Mouse (Mus musculus) inflammation-experienced regulatory T-cells, adult 6 months (primary cell): ENCODE results near the gene Pnrc2. TPM values are rescaled to one million over a fixed set of nuclear protein-coding genes. Genes with fewer than 3 reads are reported as not detected.
A peak's percentile ranks its signal among the peaks of the same experiment; 100 is the strongest.

Source experiments
- ATAC-seq: one replicate; pipeline ENCODE4 v1.8.0; 2017
- polyA plus RNA-seq, 3 experiments: library from polyadenylated mRNA; unstranded; fragments of 100-300 nt; shearing (Covaris generic); gene quantifications; one replicate each; pipeline ENCODE4 v1.2.1; 2017

The Pnrc2 gene
- polyA plus RNA-seq: 100 to 1,000 TPM; 177 to 235 (median 211) TPM

DNA sequence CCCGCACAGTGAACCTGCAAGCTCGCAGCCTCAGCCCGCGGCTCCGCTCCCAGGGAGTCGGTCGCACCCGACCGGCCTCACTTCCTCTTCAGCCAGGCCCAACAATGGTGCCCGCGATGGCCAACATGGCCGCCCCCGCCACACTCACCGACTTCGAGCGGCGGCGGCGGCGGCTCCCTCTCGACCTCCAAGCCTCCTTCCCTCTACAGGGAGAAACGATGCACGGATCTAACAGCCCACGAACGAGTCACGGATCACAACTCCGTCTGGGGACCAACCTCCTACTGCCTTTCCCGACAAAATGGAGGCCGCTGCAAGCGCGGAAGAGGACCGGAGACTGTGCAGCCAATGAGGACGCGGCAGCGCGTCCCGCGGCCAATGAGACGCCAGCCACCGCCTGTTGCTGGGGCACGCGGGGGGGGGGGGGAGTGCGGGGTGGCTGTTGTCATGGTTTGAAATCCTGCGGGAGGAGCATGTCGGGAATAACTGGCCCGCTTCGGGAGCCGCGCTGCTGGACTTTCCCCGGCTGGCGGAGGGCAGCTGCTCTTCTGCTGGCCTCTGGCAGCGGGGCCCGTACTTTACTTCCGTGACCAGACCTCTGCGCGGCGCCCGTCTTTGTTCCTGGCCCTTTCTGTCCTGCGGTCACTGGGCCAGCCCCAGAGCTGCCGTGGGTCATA lies at the start of gene Pnrc2:
TSS of gene Pnrc2 (minus strand) at position 325 of the 677 bp plus-strand sequence.
- ATAC-seq: peak; percentile 63

DNA sequence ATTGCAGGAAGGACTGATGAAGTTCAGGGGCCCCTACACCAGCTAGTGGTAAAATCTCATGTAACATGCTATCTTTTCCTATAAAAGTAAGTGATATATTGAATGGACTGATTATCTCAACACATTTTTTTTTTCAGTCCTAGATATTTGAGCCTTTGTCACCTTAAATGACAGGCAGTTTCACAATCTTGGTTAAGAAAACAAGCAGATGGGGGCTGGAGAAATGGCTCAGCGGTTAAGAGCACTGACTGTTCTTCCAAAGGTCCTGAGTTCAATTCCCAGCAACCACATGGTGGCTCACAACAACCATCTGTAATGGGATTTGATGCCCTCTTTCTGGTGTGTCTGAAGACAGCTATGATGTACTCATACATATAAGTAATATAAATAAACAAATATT lies 48.5 kb upstream of the Pnrc2 start:
- no peak for ATAC-seq

DNA sequence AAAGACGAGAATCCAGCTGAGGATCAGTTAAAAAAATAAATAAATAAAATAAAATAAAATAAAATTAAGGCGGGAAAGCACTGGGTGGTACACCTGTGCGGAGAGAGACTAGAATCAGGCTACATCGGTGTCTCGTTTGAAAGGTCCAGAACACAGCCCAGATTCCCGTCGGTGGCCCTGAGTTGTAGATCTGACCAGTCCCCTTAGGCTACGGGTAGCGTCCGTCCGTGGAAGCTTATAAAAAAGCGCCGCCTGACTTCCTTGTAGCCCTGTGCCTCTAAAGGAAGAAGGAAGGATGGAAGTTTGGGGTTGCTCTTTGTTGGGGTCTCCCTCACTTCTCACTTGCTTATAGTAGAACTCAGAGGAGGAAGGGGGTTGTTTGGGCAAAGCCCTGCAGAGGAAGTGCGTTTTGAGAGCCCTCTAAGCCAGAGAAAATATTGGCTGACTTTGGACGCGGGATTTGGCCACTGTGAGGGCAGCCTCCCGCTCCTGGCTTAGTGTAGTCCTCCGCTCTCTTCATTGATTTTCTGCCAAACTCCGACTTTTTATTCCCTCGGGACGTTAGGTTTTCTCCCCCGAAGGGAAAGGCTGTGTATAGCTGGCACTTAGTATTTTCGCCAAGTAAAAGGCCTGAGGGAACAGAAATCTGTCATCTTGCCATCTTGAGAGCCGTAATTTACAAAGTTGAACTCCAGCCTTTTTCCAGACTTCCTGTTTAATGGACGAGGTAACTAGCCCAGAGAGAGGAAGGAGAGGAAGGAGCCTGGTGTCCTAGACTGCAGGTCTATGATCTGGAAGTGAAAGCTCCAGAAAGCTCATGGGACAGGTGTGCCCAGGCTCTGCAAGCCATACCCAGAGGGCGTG lies 47.8 kb upstream of the Pnrc2 start:
- no peak for ATAC-seq

DNA sequence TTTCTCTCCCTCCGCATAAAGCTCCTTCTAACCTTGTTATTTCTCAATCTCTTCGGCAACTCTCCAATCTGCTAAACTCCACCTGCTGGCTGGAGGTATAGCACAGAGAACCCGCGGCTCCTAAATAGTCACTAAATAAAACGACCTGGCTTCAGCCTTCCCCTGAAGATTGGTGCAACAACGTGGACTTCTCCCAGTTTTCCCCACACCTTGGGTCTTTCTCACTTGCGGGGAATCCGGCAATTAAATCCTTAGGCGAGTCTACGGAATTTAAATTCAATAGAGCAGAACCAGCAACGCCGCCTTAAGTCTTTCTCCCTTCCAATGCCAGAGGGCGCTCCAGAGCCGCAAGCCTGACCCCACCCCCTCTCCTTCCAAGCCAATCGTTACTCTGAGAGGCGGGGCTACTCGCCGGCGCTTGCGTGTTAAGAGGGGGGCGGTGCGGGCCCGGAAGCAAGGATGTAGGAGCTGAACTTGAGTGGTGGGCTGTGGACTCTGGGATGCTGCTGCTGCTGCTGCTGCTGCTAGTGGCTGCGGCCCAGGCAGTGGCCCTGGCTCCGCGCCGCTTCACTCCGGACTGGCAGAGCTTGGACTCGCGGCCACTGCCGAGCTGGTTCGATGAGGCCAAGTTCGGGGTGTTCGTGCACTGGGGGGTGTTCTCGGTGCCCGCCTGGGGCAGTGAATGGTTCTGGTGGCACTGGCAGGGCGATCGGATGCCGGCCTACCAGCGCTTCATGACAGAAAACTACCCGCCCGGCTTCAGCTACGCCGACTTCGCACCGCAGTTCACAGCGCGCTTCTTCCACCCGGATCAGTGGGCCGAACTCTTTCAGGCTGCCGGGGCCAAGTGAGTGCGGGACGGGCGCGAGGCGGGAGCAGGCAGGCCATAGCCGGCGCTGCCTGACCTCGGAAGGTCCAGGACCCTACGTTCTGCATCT lies 46.9 kb upstream of the Pnrc2 start, which contains the start of gene Fuca1:
TSS of gene Fuca1 (plus strand) at position 432 of the 938 bp plus-strand sequence.
- ATAC-seq: peak; percentile 92

DNA sequence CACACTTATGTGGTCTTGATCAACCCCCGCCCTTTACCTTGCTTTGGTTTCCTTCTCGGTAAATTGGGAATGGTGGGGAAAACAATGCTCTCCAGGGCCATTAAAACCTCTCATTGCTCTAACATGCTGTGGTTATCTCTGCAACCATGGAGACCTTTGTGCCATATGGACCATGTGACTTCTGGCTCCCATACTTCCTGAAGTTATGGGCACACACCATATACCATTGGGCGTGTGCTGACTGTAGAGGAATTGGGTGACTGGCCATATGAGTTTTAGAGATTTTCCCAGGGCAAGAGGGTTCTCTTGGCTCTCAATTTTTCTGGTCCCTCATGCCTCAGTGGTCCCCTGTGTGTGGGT lies 45.6 kb upstream of the Pnrc2 start:
- no peak for ATAC-seq

DNA sequence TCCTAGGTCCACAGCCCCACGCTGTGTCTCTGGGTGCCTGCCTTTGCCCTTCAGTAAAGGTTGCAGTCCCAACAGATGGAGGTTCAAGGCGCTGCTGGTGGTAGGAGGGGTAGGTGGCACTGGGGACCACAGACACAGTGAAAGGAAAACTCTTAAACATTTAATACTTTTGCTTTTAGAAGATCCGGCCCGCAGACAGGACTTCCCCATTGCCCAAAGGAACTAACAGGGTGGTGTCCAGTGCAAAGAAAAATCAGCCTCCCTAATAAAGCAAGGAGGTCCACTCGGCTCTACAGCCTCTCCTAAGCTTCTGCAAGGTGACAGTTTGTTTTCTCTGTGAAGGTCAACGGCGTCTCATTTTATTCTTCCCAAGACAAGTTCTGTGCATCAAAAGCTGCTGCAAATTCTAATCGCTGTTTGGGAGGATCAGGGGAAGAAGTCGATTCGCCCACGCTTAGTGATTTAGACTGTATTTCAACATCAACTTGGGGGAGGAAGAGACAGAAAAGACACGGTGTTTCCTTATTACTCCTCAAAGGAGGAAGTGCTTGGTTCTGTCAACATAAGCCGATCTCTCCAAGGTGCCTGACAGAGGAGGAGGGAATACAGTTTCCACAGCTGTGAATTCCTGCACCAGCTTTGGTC lies 45.1 kb upstream of the Pnrc2 start:
- ATAC-seq: no peak

DNA sequence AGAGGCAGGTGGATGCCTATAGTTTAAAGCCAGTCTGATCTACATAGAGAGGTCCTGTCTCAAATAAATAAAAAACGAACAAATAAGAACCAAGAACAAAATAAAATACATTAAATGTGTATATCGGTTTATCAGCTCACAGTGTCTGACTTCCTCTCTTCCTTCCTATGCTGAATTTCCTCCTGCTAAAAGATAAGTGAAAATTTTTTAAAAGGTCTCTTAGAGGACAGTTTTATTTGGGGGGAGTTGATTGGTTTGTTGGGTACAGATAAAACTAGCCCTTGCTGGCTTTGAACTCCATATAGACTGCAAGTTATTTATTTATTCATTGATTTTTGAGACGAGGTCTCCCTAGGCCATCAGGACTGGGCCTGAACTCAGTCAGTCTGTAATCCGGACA lies 39.8 kb upstream of the Pnrc2 start:
- ATAC-seq: no peak

DNA sequence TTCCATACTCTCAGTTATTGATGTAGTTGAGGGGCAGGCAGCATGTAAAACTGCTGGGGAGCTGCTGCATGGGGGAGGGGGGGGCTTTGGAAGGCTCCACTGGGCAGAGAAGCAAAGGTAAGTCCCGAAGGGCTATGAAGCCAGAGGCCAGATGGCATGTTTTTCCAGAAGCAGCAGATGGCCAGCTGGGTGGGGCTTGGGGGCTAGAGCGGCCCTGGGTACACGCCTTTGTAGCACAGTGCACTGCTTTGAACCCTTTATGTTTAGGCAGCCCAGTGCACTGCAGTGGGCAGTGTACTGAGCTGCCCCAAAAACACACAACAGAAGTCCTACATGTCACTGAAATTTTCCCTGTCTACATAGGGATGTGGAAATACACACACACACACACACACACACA lies 39.2 kb upstream of the Pnrc2 start:
- ATAC-seq: no peak

DNA sequence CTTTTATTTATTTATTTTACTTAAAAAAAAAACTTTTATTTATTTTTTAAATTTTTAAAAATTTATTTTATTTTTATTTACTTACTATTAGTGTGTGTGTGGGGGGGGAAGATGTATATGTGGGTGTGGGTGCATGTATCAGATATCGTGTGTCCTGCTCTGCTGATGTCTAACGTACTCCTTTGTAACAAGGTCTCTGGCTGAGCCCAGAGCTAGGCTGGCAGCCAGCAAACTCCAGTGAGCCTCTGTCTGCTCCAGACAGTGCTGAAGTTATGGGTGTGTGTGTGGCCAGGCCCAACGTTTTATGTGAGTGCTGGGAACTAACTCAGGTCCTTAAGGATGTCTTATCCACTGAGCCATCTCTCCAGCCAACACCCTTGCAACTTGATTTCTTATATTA lies 38.5 kb upstream of the Pnrc2 start:
- ATAC-seq: no peak

DNA sequence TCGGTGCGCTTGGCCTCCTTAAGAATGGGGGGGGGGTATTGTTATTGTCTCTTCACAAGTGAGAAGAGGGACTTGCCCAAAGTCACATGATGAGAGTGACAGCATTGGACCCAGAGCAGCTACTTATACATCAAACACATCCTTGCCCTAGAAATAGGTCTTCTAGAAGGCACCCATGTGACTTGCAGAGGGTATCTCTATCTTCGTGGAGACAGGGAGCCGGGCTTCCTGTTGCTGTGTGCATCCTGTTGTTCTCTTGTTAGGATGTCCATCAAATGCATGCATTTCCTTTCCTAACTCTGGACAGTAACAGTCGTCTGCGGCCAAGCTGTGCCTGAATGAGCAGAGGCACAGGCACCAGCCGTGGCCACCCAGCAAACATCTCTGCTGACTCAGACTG lies 37.9 kb upstream of the Pnrc2 start:
- ATAC-seq: peak; percentile 96

DNA sequence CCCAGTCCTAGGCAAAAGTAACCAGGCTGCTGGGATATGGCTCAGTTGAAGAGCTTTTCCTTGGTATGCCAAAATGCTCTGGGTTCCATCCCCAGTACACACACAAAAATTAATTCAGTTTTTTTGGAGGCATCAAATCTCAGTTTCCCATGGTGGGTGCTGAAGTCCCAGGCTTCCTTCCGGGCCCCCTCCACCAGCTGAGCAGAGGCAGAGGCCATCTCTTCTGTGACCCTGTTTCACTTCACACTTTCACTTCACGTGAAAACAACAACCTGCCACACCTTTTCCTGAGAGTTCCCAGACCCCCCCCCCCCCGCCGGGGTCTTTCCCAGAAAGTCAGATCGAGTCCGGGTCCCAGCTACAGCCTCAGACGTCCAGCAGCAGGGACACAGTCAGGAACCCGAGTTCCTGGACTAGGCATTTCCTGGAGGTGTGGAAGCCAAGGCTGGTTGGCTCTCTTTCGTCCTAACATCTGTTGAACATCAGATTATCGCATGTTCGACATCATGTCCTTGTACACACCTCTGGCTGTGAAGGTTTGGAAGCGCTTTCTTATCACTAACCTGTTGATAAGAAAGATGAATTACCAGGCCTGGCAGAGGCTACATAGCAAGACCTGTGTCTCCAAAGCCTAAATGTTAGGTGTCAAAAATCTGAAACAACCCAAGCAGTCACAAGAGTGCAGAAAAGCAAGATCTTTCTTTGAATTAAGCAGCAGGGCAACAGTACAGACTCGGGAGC lies 35.8 kb upstream of the Pnrc2 start:
- no peak for ATAC-seq

DNA sequence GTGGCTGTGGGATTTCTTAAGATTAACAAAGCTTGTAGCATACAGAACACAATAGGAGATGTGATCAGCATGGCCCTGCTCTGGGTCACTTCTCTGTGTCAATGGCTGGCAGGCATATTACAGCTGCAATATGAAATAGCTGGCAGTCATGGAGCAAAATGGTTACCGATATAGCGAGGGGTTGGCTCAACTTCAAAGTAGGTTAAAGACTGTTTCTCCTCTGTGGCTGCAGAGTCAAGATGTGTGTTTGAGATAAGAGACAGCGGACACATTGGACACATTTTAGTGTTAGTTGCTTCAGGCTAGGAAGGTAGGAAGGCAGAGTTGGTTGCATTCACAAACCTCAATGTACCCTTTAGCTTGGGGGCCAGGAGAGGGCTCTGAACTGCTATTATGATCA lies 33.0 kb upstream of the Pnrc2 start:
- no peak for ATAC-seq

DNA sequence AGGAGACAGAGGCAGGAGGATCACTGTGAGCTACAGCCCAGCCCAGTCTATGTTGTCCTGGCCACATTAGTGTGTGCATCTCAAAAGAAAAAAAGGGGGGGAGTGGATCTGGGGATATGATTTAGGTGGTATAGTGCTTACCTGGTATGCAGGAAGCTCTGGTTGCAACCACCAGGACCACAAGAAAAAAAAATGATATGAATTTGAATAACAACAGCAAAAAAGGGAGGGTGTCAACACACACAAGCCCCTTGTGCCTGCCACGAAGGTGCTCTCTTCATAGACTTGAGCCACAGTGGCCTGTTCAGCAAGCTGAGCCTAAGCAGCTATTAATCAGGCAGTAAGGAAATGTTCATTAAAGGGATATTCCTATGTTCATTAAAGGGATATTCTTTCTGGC lies 31.2 kb upstream of the Pnrc2 start:
- ATAC-seq: peak; percentile 28

DNA sequence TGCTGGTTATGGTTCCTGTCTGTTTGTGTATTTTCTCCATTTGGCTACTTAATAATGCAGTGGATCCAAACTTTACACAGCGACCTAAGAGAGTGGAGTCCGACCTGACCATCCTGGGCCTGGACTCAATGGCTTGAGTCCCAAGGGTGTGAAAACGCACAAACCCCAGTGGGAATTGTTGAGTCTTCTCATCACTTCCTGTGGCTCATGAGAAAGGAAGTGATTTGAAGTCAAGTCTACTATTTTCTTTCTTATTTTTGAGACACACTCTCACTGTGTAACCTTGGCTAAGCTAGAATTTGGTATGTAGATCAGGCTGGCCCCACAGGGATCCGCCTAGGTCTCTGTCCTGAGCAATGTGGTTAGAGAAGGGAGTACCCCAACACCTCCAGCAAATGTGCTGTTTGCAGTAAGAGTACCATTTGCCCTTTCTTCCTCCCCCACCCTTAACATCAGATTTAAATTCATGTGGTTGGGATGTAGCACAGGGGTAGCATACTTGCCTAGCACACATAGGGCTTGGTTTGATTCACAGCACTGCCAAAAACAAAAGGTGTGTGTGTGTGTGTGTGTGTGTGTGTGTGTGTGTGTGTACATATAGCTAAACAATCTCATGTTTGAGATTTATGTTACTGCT lies 29.1 kb upstream of the Pnrc2 start:
- no peak for ATAC-seq

DNA sequence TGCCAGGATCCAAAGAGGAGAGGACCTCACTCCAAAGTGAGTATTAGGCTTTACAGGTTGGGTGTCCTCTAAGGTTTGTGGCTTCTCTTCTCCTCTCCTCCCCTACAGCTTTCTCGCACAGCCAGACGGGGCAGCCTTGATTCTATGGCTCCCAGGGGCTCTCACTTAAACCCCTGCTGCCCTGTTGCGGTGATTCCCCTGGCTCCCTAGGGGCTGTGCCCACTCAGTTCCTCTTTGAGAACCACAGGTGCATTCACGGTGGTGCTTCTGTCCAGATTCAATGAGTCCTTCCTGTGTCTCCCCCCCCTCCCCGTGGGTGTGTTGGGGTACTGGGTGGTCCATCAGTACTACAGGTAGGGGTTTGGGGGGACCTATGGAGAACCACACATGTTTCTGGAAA lies 26.4 kb upstream of the Pnrc2 start:
- no peak for ATAC-seq

DNA sequence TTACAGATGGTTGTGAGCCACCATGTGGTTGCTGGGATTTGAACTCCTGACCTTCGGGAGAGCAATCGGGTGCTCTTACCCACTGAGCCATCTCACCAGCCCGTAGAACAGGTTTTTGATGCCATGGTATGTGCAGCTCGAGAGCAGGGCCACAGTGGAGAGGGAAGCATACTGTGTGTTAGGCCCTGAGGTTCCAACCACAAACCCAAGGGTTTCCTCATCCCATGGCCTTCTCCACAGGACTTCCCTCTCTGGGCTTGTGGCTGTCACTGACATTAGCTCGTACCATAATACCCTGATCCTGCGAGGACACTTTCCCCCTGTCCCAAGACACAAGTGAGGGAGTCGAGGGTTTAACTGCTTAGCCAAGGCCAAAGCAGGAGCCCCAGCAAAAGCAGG lies 25.4 kb upstream of the Pnrc2 start:
- no peak for ATAC-seq

DNA sequence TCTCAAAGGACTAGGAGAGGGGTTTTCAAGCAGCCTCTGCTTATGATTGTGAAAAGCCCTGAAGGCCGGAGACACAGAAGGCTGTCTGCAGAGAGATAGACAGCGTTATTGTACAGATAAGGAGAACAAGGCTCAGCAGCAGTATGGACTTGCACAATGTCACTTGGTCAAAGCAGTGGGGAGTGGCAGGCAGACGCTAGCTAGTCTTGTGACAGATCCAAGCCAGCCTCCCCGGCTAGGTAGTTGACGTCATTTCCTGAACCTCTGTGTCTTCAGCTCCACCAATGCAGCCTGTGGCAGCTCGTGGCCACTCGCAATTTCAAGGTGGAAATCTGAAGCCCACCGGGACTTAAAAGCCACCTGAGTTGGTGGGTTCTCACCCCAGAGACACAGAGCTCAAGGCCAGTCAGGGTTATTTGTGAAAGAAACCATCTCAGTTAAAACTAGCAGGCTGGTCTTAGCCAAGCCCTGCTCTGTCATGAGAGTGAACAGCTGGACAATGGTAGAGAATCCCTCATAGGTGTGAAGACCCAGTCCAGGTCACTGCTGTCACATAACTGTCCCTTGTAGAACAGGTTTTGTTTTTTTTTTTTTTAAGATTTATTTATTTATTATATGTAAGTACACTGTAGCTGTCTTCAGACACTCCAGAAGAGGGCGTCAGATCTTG lies 24.9 kb upstream of the Pnrc2 start:
- peak; percentile 93 for ATAC-seq

DNA sequence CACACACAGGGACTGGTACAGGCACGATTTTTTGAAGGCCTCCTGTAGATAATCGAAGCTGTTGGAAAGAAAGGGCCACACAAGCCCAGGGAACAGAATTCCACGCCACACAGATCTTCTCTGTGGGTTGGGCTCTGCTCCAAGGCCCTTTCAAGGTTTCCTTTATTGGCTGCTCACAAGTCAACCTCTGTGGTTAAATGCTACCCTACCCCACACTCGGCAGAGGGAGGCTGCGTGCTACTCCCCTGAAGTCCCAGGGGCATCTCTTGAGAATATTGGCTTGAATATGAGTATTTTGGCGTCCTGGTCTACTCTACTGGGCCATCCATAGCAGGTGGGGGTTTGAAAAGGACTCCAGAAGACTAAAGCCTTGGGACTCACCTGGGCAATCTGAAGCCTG lies 22.5 kb upstream of the Pnrc2 start:
- peak; percentile 14 for ATAC-seq

DNA sequence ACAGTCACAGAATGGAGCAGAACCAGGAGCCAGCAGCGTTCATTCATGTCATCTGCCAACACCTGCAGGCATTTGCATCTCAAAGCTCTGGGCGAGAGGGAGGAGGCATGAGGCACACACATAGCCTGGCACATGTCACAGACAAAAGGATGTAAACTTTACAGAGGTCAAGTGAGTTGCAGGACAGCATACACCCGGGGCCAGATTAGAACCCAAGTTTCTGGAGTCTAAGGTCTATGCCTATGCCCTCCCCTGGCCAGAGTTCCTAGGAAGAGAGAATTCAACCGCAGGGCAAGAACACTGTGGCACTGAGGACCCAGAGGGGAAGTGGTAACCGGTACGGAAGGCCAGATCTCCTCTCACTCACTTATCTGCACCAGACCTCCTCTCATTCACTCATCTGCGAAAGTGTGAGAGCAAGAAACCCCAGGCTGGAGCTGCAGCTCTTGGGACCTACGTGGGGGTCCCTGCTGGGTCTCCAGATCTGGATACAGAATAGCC lies 21.5 kb upstream of the Pnrc2 start, which contains the start of gene Cnr2:
TSS of gene Cnr2 (plus strand) at position 324 of the 501 bp plus-strand sequence.
- ATAC-seq: peak; percentile 58

DNA sequence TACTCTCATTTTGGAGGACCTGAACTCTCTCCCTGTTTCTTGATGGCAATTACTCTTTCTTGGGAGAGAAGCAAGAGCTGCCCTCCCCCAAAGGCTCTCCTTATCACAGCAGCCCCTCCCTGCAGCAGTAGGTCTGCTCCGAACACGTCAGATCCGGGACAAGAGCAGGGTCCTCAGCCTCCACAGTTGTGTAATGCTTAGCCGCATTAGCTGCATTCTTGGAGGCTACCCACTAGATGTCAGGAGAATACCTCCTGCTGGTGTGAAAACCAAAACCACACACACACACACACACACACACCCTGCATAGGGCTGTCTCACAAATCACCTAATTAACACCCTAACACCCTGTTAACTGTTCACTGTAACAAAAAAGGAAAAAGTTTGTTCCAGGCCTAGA lies 19.2 kb upstream of the Pnrc2 start:
- ATAC-seq: no peak
